Mouse (Mus musculus) small intestine, adult 10 weeks (tissue): ENCODE measurements around the gene 1700013G24Rik. TPM values are rescaled to one million over a fixed set of nuclear protein-coding genes. Genes with fewer than 3 reads are reported as not detected.

Experiments
- polyA plus RNA-seq: library from polyadenylated mRNA; stranded (reverse); fragments of 350-450 nt; fragmentation: Illumina TruSeq; extraction: RNeasy Lipid Tissue Mini Kit (QIAGEN cat#74804); gene quantifications from one replicate; pipeline ENCODE4 v1.2.3, GENCODE M21; 2014; ENCODE audit warnings: low replicate concordance

The 1700013G24Rik gene
- polyA plus RNA-seq, result not detected

GRCm38 (mm10) chr4:137453234-137453767 lies at the start of gene 1700013G24Rik:
Gene 1700013G24Rik (plus strand): TSS chr4:137453284.

GRCm38 (mm10) chr4:137409691-137410090 lies 43.4 kb upstream of the 1700013G24Rik start, which contains the start of gene Cela3a:
Gene Cela3a (minus strand): TSS chr4:137409791.

GRCm38 (mm10) chr4:137430502-137430901 lies 22.6 kb upstream of the 1700013G24Rik start, which contains the start of gene Cela3b:
Gene Cela3b (minus strand): TSS chr4:137430540.

GRCm38 (mm10) chr4:137468260-137469080 lies 15.4 kb downstream of the 1700013G24Rik start, which contains the start of gene Hspg2:
Gene Hspg2 (plus strand): TSS chr4:137468769.

Other genes starting within 250 kb of the 1700013G24Rik start
- gene Wnt4, start 175.8 kb upstream of the 1700013G24Rik start, polyA plus RNA-seq, result 0.19 TPM
- gene Cdc42, start 95.6 kb upstream of the 1700013G24Rik start, polyA plus RNA-seq, result 1,259 TPM
- not detected for gene Cela3a, start 43.5 kb upstream of the 1700013G24Rik start, polyA plus RNA-seq
- 18.9 TPM for gene Cela3b, start 22.7 kb upstream of the 1700013G24Rik start, polyA plus RNA-seq
- not detected for gene Hspg2, start 15.5 kb downstream of the 1700013G24Rik start, polyA plus RNA-seq
- gene Ldlrad2, start 121.3 kb downstream of the 1700013G24Rik start, polyA plus RNA-seq, result not detected
- 59.7 TPM for gene Usp48, start 140.5 kb downstream of the 1700013G24Rik start, polyA plus RNA-seq
- 0.48 TPM for gene Rap1gap, start 211.4 kb downstream of the 1700013G24Rik start, polyA plus RNA-seq